10 mouse cellular contexts compared by ENCODE assay signal in genomic region chr6:86830738-86831500, GRCm38 (mm10). TPM values are rescaled to one million over a fixed set of nuclear protein-coding genes. Genes with fewer than 3 reads are reported as not detected.
DNase-seq lines count a peak whose midpoint lies in the region; ATAC-seq lines count a peak whose summit lies in the region.
"Had no signal": no experiment of that assay in that cellular context is flagged by ENCODE, and none has a peak within 500 bp of the region (broad histone marks: within the 10 kb centered on the region; RNA-seq: fewer than 3 reads in every experiment).

No protein-coding gene starts in this region.

- 0 out of 2 replicates have a peak, but pooled peaks cover 3% of the 10 kb centered on the region for H3K4me1 ChIP-seq in kidney, embryonic 15.5 days

- peak; percentile 61 for DNase-seq in gastrocnemius, adult 18-20 months (ENCODE audit: low spot score)
- DNase-seq in gastrocnemius, postnatal 10 days, result no peak
- DNase-seq in heart, adult 8-10 months (ENCODE audit: low spot score), result peak; percentile 89
- DNase-seq in lung, postnatal 4 days, result peak; percentile 55 to 57
- no peak for DNase-seq in right cerebral cortex, postnatal 4 days
- no peak for DNase-seq in ovary, adult 18-20 months (ENCODE audit: low spot score)
- no peak for DNase-seq in retina, embryonic 14.5 days (ENCODE audit: low spot score)

- H3K27ac ChIP-seq in kidney, embryonic 15.5 days, result peak overlapping the region; percentile 52
- H3K27ac ChIP-seq: hindbrain, postnatal 0 days; liver, embryonic 15.5 days had no signal

- H3K4me2 ChIP-seq in kidney, embryonic 15.5 days, result no peak overlapping the region
- H3K4me2 ChIP-seq: liver, embryonic 15.5 days had no signal

- ATAC-seq in kidney, embryonic 15.5 days (replicated peaks; ENCODE audit: low FRiP score), result no peak
- ATAC-seq: hindbrain, postnatal 0 days had no signal

- no peak overlapping the region for H3K4me3 ChIP-seq in kidney, embryonic 15.5 days (replicated peaks)
- H3K4me3 ChIP-seq: liver, embryonic 15.5 days had no signal

- no peak overlapping the region for H3K9ac ChIP-seq in kidney, embryonic 15.5 days
- H3K9ac ChIP-seq: liver, embryonic 15.5 days had no signal

- WGBS in kidney, embryonic 15.5 days, result 62% methylated on average over 10 of the region's 10 CpGs

- H3K27me3 ChIP-seq in kidney, embryonic 15.5 days, result no peaks in the 10 kb centered on the region
- H3K27me3 ChIP-seq: liver, embryonic 15.5 days had no signal

- H3K36me3 ChIP-seq in kidney, embryonic 15.5 days, result no peaks in the 10 kb centered on the region
- H3K36me3 ChIP-seq: liver, embryonic 15.5 days had no signal

- H3K9me3 ChIP-seq in kidney, embryonic 15.5 days (replicated peaks), result no peaks in the 10 kb centered on the region
- H3K9me3 ChIP-seq: liver, embryonic 15.5 days had no signal

RNA-seq across cellular contexts. Expression of gene Aak1, which starts 18.4 kb away (rescaled TPM):
- total RNA-seq in gastrocnemius, adult 18-20 months (2021), result 10 to 100 TPM; 30.5 to 46.5 TPM
- 10 to 100 TPM; 35.7 to 45.3 TPM for total RNA-seq in gastrocnemius, postnatal 10 days (2021)
- 10 to 100 TPM; 75.9 to 93.5 (median 92.3) TPM for total RNA-seq in heart, adult 8-10 months (2022)
- polyA plus RNA-seq in kidney, embryonic 15.5 days (2015; fragmentation: Nextera tagmentation; extraction: Ambion mirVana), result 12.1 and 13.5 TPM in 2 replicates

RNA-seq across cellular contexts. Expression of gene Anxa4, which starts 37.5 kb away (rescaled TPM):
- 10 to 100 TPM; 14.6 to 28.1 TPM for total RNA-seq in gastrocnemius, adult 18-20 months (2021)
- total RNA-seq in gastrocnemius, postnatal 10 days (2021), result 10 to 100 TPM; 26.8 to 31.3 TPM
- total RNA-seq in heart, adult 8-10 months (2022), result 10 to 100 TPM; 29.2 to 41.0 (median 37.3) TPM
- polyA plus RNA-seq in kidney, embryonic 15.5 days (2015; fragmentation: Nextera tagmentation; extraction: Ambion mirVana), result 40.0 and 43.8 TPM in 2 replicates

Comparison
In these comparisons a context has a peak if more than half of its experiments do, and no peak if none do; other contexts are left out.
1. DNase-seq: peak in gastrocnemius, adult 18-20 months (single experiment), heart, adult 8-10 months (single experiment) and lung, postnatal 4 days (2 of 2); none in gastrocnemius, postnatal 10 days (single experiment), right cerebral cortex, postnatal 4 days (single experiment), ovary, adult 18-20 months (single experiment) and retina, embryonic 14.5 days (single experiment).